Mouse (Mus musculus) bone marrow, adult 2 months (tissue): ENCODE results near the gene Fam131b. TPM values are rescaled to one million over a fixed set of nuclear protein-coding genes. Genes with fewer than 3 reads are reported as not detected.
A peak's percentile ranks its signal among the peaks of the same experiment; 100 is the strongest.

Experiments used
- H3K27ac ChIP-seq: fragments of 200-500 bp; 2 replicates; pipeline ENCODE4 v1.5.1; 2012; ENCODE audit warnings: low read depth, mild to moderate bottlenecking, control low read depth, inconsistent platforms, low read length; ENCODE audit not compliant: control insufficient read depth, poor library complexity, insufficient read depth
- H3K4me1 ChIP-seq: fragments of 200-500 bp; 2 replicates; pipeline ENCODE4 v1.6.1; 2011; ENCODE audit warnings: low read length; ENCODE audit not compliant: control insufficient read depth, insufficient read depth
- H3K4me3 ChIP-seq: fragments of 200-500 bp; replicated peaks from 2 replicates; pipeline ENCODE3; 2011; ENCODE audit warnings: mild to moderate bottlenecking, low read depth, low read length, control low read depth; ENCODE audit not compliant: control insufficient read depth
- CTCF ChIP-seq: fragments of 200-500 bp; IDR thresholded peaks from 2 replicates; pipeline ENCODE4 v1.5.1; 2011; ENCODE audit warnings: low read length, control low read depth; ENCODE audit not compliant: control insufficient read depth, insufficient read depth
- POLR2A ChIP-seq: fragments of 200-500 bp; IDR thresholded peaks from 2 replicates; pipeline ENCODE4 v1.6.1; 2011; ENCODE audit warnings: low read depth, mild to moderate bottlenecking, control low read depth, low read length, borderline replicate concordance; ENCODE audit not compliant: control insufficient read depth
- WGBS: fragments of 180-500 bp; shearing (Covaris S2); methylation state at CpG from one replicate; pipeline ENCODE4 v1.1.7; 2018; 5-methylcytosine and 5-hydroxymethylcytosine counted together
- polyA plus RNA-seq: library from polyadenylated mRNA; stranded (reverse); fragments of >200 nt; gene quantifications from 2 replicates; pipeline ENCODE4 v1.2.4, GENCODE M21; 2011; ENCODE audit warnings: low replicate concordance; ENCODE audit not compliant: missing spikeins, insufficient read depth, insufficient read length

Gene Fam131b
- polyA plus RNA-seq, 1 experiment = 0.85 TPM

DNA sequence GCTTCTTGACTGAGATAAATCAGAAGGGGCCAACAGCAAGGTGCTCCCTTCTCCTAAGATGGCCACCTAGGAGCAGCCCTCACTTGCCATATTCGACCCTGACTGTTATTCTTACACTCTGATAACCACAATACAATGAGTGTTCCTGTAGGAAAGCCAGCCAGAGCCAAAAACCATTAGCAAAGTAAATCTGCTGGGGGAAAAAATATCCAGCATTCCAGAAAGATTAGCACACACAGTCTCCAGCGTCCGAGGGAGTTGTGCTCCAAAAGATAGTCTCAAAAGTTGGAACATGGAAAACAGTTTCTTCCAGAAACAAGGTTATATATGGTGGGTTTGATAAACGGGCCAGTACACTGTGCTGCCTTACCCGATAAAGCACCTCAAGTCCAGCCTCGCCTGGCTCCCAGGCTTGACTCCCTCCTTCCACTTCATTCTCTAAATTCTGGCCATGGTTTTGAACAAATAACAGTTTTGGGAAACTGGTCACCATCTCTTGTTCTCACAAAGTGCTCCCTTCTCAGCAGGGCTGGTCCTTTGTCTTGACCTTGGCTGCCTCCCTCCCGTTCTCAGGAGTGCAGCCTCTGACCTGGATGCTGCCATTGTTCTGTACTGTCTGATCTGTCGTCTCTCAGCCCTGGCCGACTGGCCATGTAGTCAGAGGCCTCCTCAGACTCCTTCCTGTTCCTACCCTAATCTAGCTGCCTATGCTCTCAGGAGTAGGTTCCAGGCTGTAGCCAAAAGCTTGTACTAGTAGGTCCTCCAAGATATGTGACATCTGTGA lies 35.1 kb upstream of the Fam131b start:
- TF ChIP-seq CTCF = no peak
- no peak for TF ChIP-seq POLR2A
- no peak overlapping the region for H3K27ac ChIP-seq
- WGBS = 77% methylated on average over 9 of the region's 9 CpGs

GRCm38 (mm10) chr6:42358901-42359300 lies 34.5 kb upstream of the Fam131b start:
- H3K4me3 ChIP-seq = no peak overlapping the region
- H3K27ac ChIP-seq = no peak overlapping the region
- TF ChIP-seq CTCF = no peak
- TF ChIP-seq POLR2A = no peak
- peaks cover 1% of the 10 kb centered on the region; the same call in 1 of the 2 replicates for H3K4me1 ChIP-seq
- 93% methylated on average over 12 of the region's 12 CpGs for WGBS

More for the DNA sequence above, 35.1 kb upstream of the Fam131b start:
- Histone ChIP-seq H3K4me3 (no peak overlapping the region), H3K4me1 (no peaks in the 10 kb centered on the region; the same call in 1 of the 2 replicates)

DNA sequence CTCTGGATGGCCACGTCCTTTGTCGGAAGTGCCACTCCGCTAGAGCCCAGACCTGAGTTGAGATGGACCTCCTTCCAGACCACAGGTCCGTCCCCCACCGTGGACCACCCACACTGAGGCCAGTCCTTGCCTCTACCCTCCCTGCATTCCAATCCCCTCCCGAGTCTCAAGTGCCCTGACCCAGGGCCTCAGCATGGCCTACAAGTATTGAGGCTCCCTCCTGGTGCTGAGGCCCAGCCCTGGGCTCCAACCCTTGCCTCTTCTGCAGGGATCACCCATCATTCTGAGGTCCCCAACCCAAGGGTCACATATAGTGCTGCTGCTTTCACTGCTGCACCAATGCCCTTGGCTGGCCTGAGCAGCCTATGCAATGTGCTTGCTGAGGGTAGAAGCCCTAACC lies 33.5 kb upstream of the Fam131b start:
- 85% methylated on average over 6 of the region's 6 CpGs for WGBS
- Histone ChIP-seq H3K4me3 (no peak overlapping the region), H3K27ac (no peak overlapping the region), H3K4me1 (peaks cover 1% of the 10 kb centered on the region; the same call in 1 of the 2 replicates)
- TF ChIP-seq POLR2A (no peak; the same call in 1 of the 2 replicates), CTCF (no peak)

DNA sequence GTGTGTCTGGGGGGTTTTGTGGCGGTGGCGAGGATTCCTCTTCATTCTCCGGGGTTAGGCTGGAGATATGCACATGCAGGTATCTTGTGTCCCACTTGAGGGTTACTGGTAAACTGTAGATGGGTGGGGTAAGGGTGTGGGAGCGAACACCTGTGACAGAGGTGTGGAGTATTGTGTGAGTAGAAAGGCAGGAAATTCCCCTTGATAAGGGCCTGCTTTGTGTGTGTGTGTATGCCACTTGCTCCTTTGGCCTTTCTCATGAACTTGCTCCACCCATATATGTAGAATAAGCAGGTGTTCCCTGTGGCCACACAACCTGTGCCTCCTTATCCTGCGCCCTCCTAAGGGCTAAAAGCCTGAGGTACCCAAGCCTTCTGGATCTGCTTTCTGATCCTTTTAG lies 32.5 kb upstream of the Fam131b start:
- no peak overlapping the region for H3K4me3 ChIP-seq
- WGBS = 83% methylated on average over 5 of the region's 5 CpGs
- no peak overlapping the region for H3K27ac ChIP-seq
- TF ChIP-seq CTCF (no peak), POLR2A (no peak)
- peaks cover 1% of the 10 kb centered on the region; the same call in 1 of the 2 replicates for H3K4me1 ChIP-seq

GRCm38 (mm10) chr6:42355794-42356600 lies 31.6 kb upstream of the Fam131b start:
- Histone ChIP-seq H3K4me1 (peaks cover 1% of the 10 kb centered on the region; the same call in 1 of the 2 replicates), H3K27ac (no peak overlapping the region), H3K4me3 (no peak overlapping the region)
- TF ChIP-seq CTCF (no peak), POLR2A (no peak)
- 87% methylated on average over 13 of the region's 13 CpGs for WGBS

GRCm38 (mm10) chr6:42355366-42355765 lies 30.9 kb upstream of the Fam131b start:
- TF ChIP-seq POLR2A = no peak
- no peak for TF ChIP-seq CTCF
- WGBS = 75% methylated on average over 6 of the region's 6 CpGs
- peaks cover 1% of the 10 kb centered on the region; the same call in 1 of the 2 replicates for H3K4me1 ChIP-seq

DNA sequence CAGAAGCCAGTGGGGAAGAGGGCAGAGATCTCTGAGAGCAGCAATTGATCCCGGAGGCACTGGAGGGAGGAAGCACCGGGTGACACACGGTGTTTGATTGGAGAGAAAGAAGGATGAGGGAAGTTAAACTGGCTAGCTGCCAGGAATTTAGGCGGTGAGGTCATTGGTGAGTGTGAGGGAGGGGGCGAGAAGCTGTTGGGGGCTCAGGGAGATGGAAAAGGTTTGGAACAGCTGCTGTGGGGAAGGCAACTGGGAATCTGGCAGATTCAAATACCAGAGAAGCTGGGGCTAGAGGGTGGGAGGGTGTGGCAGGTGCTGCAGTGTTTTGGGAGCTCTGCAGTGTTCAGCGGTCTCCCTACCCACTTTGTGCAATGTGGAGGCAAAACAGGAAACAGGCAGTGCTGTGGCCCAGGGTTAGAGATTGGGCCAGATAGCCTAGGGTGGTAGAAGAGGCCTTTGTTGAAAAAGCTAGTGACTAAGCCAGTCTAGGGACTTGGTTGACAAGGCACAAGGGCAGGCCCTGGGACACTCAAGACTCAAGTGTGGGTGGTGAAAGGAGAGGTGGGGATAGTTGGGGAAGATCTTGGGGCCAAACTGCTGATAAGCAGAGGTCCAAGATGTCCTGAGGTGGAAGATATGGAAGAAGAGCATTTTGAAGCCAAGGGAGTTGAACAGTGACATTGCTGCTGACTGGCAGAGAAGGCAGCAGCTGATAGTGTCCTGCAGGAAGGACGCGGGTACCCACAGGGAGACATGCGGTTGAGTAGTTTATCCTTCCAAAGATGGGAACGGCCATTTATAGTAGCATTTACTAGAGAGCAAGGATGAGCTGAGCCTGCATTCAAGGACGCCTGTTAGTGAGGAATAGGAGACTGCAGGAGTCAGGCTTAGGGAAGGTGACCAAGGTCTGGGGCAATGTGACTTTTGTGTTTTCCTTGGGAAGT lies 29.9 kb upstream of the Fam131b start:
- H3K27ac ChIP-seq = peak overlapping the region; percentile 27
- WGBS = 11% methylated on average over 11 of the region's 11 CpGs
- H3K4me1 ChIP-seq = peaks cover 1% of the 10 kb centered on the region; the same call in 1 of the 2 replicates
- peak overlapping the region; percentile 55 for H3K4me3 ChIP-seq
- TF ChIP-seq POLR2A (no peak), CTCF (no peak)

More at GRCm38 (mm10) chr6:42355366-42355765, 30.9 kb upstream of the Fam131b start:
- no peak overlapping the region for H3K27ac ChIP-seq
- H3K4me3 ChIP-seq = no peak overlapping the region

GRCm38 (mm10) chr6:42353180-42353579 lies 28.7 kb upstream of the Fam131b start:
- Histone ChIP-seq H3K27ac (peak overlapping the region; percentile 57), H3K4me1 (peaks cover 1% of the 10 kb centered on the region; the same call in 1 of the 2 replicates), H3K4me3 (peak overlapping the region; percentile 42)
- TF ChIP-seq POLR2A (no peak; the same call in 1 of the 2 replicates), CTCF (no peak)
- 6% methylated on average over 8 of the region's 8 CpGs for WGBS
